Mouse (Mus musculus): ENCODE data around the gene Pced1b.

GRCm38 (mm10) chr15:97282572-97282881, 35.6 kb downstream of the Pced1b start:
- no peak for TF ChIP-seq POLR2A (IDR thresholded peaks at IDR 0.05; ENCODE audit: extremely low read depth, insufficient read depth, low read length)
- no peak for TF ChIP-seq CTCF (IDR thresholded peaks at IDR 0.05; ENCODE audit: low read depth, low read length)
